Mouse (Mus musculus) heart, embryonic 10.5 days (tissue): ENCODE results near the gene Mrap. TPM values are rescaled to one million over a fixed set of nuclear protein-coding genes. Genes with fewer than 3 reads are reported as not detected.

Experiments used
- DNase-seq: peaks from one replicate; pipeline ENCODE4 v3.0.0-alpha.2; 2017; ENCODE audit warnings: low spot score
- H3K27ac ChIP-seq: fragments of 300-500 bp; sonication (generic); 2 replicates; pipeline ENCODE4 v1.5.1; 2016; ENCODE audit warnings: mild to moderate bottlenecking
- H3K27me3 ChIP-seq: fragments of 300-500 bp; sonication (generic); 2 replicates; pipeline ENCODE4 v1.6.1; 2016; ENCODE audit warnings: mild to moderate bottlenecking; ENCODE audit not compliant: poor library complexity, insufficient read depth, severe bottlenecking
- H3K36me3 ChIP-seq: fragments of 300-500 bp; sonication (generic); 2 replicates; pipeline ENCODE4 v1.6.1; 2016; ENCODE audit warnings: mild to moderate bottlenecking, moderate library complexity
- H3K4me1 ChIP-seq: fragments of 300-500 bp; sonication (generic); 2 replicates; pipeline ENCODE4 v1.6.1; 2016; ENCODE audit warnings: mild to moderate bottlenecking
- H3K4me3 ChIP-seq: fragments of 300-500 bp; sonication (generic); 2 replicates; pipeline ENCODE4 v1.5.1; 2016; ENCODE audit warnings: mild to moderate bottlenecking, moderate library complexity
- H3K9me3 ChIP-seq: fragments of 300-500 bp; sonication (generic); 2 replicates; pipeline ENCODE4 v1.6.1; 2016; ENCODE audit warnings: mild to moderate bottlenecking, moderate library complexity
- WGBS: fragments of 180-500 bp; shearing (Covaris S2); methylation state at CpG from one replicate; pipeline ENCODE4 v1.1.7; 2016; 5-methylcytosine and 5-hydroxymethylcytosine counted together
- polyA plus RNA-seq: library from polyadenylated mRNA; unstranded; fragments of >200 nt; fragmentation: Nextera tagmentation; extraction: Ambion mirVana; gene quantifications from 2 replicates; pipeline ENCODE4 v1.2.1, GENCODE M21; 2016

Mrap gene
- polyA plus RNA-seq, 1 experiment from 2014 or later: 26.7 TPM

- H3K9me3 ChIP-seq: no peaks in the 10 kb centered on the region
- H3K27me3 ChIP-seq: 0 out of 2 replicates have a peak, but pooled peaks cover 6% of the 10 kb centered on the region
- no peak for DNase-seq
- no peaks in the 10 kb centered on the region for H3K36me3 ChIP-seq
- WGBS: 76% methylated on average over 12 of the region's 12 CpGs
- peaks cover 53% of the 10 kb centered on the region for H3K4me1 ChIP-seq
- H3K27ac ChIP-seq: peak overlapping the region; percentile 63; the same call in 1 of the 2 replicates
- H3K4me3 ChIP-seq: peak overlapping the region; percentile 23; the same call in 1 of the 2 replicates
Observed at GRCm38 (mm10) chr16:90710313-90710712, 27.7 kb upstream of the Mrap start.

GRCm38 (mm10) chr16:90724051-90724450, 14.0 kb upstream of the Mrap start:
- Histone ChIP-seq H3K27ac (no peak overlapping the region), H3K9me3 (no peaks in the 10 kb centered on the region), H3K36me3 (peaks cover 58% of the 10 kb centered on the region), H3K4me3 (no peak overlapping the region), H3K27me3 (no peaks in the 10 kb centered on the region), H3K4me1 (peaks cover 11% of the 10 kb centered on the region)
- 85% methylated on average over 4 of the region's 4 CpGs for WGBS
- DNase-seq: no peak

GRCm38 (mm10) chr16:90726600-90727227, 11.3 kb upstream of the Mrap start:
- H3K9me3 ChIP-seq: 0 out of 2 replicates have a peak, but pooled peaks cover 4% of the 10 kb centered on the region
- peaks cover 11% of the 10 kb centered on the region for H3K4me1 ChIP-seq
- H3K36me3 ChIP-seq: peaks cover 33% of the 10 kb centered on the region
- H3K4me3 ChIP-seq: peak overlapping the region; percentile 92
- no peak for DNase-seq
- peak overlapping the region; percentile 91 for H3K27ac ChIP-seq
- H3K27me3 ChIP-seq: no peaks in the 10 kb centered on the region
- 4% methylated on average over 38 of the region's 38 CpGs for WGBS

- H3K9me3 ChIP-seq: 0 out of 2 replicates have a peak, but pooled peaks cover 4% of the 10 kb centered on the region
- DNase-seq: peak; percentile 98
Observed at GRCm38 (mm10) chr16:90727233-90728115, 10.5 kb upstream of the Mrap start, which contains the start of gene Mis18a. Mis18a (minus strand) TSS chr16:90727404.

GRCm38 (mm10) chr16:90735611-90736010, 2.4 kb upstream of the Mrap start:
- 62% methylated on average over 4 of the region's 4 CpGs for WGBS
- peak overlapping the region; percentile 22; the same call in 1 of the 2 replicates for H3K27ac ChIP-seq
- no peaks in the 10 kb centered on the region for H3K36me3 ChIP-seq
- no peak for DNase-seq
- peaks cover 33% of the 10 kb centered on the region for H3K4me1 ChIP-seq
- H3K27me3 ChIP-seq: no peaks in the 10 kb centered on the region
- H3K9me3 ChIP-seq: 0 out of 2 replicates have a peak, but pooled peaks cover 4% of the 10 kb centered on the region
- H3K4me3 ChIP-seq: no peak overlapping the region

More at GRCm38 (mm10) chr16:90727233-90728115, 10.5 kb upstream of the Mrap start, which contains the start of gene Mis18a:
- Histone ChIP-seq H3K36me3 (peaks cover 26% of the 10 kb centered on the region), H3K4me1 (peaks cover 11% of the 10 kb centered on the region), H3K27me3 (no peaks in the 10 kb centered on the region), H3K4me3 (peak within 1 kb of the TSS; percentile 92), H3K27ac (peak within 1 kb of the TSS; percentile 91)
- WGBS: 2% methylated on average over 53 of the region's 53 CpGs

- Histone ChIP-seq H3K4me3 (no peak overlapping the region), H3K4me1 (peaks cover 36% of the 10 kb centered on the region), H3K27ac (peak overlapping the region; percentile 68), H3K27me3 (no peaks in the 10 kb centered on the region), H3K36me3 (no peaks in the 10 kb centered on the region), H3K9me3 (no peaks in the 10 kb centered on the region)
- 52% methylated on average over 10 of the region's 10 CpGs for WGBS
- DNase-seq: no peak
Observed at GRCm38 (mm10) chr16:90736672-90737270, 1.2 kb upstream of the Mrap start.

GRCm38 (mm10) chr16:90747143-90747542, 9.1 kb downstream of the Mrap start:
- Histone ChIP-seq H3K4me3 (no peak overlapping the region), H3K4me1 (peaks cover 64% of the 10 kb centered on the region), H3K9me3 (no peaks in the 10 kb centered on the region), H3K27me3 (no peaks in the 10 kb centered on the region), H3K27ac (peak overlapping the region; percentile 54; the same call in 1 of the 2 replicates), H3K36me3 (peaks cover 17% of the 10 kb centered on the region)
- DNase-seq: no peak
- 59% methylated on average over 6 of the region's 6 CpGs for whole genome bisulfite sequencing

GRCm38 (mm10) chr16:90748169-90748568, 10.2 kb downstream of the Mrap start:
- H3K36me3 ChIP-seq: peaks cover 27% of the 10 kb centered on the region
- H3K4me3 ChIP-seq: no peak overlapping the region
- 79% methylated on average over 7 of the region's 7 CpGs for WGBS
- H3K9me3 ChIP-seq: no peaks in the 10 kb centered on the region
- H3K27me3 ChIP-seq: no peaks in the 10 kb centered on the region
- H3K27ac ChIP-seq: 0 out of 2 replicates have a peak overlapping the region, but pooled peaks have one; percentile 42
- DNase-seq: no peak
- peaks cover 55% of the 10 kb centered on the region for H3K4me1 ChIP-seq

GRCm38 (mm10) chr16:90753386-90753941, 15.5 kb downstream of the Mrap start:
- Histone ChIP-seq H3K36me3 (peaks cover 73% of the 10 kb centered on the region), H3K4me1 (peaks cover 26% of the 10 kb centered on the region), H3K4me3 (no peak overlapping the region), H3K27ac (no peak overlapping the region), H3K27me3 (no peaks in the 10 kb centered on the region), H3K9me3 (no peaks in the 10 kb centered on the region)
- no peak for DNase-seq
- 91% methylated on average over 13 of the region's 13 CpGs for WGBS

- Histone ChIP-seq H3K36me3 (peaks cover 80% of the 10 kb centered on the region), H3K27me3 (no peaks in the 10 kb centered on the region), H3K4me1 (peaks cover 27% of the 10 kb centered on the region), H3K27ac (peak overlapping the region; percentile 24; the same call in 1 of the 2 replicates), H3K4me3 (no peak overlapping the region), H3K9me3 (no peaks in the 10 kb centered on the region)
- no peak for DNase-seq
- 77% methylated on average over 3 of the region's 3 CpGs for WGBS
Observed at GRCm38 (mm10) chr16:90759335-90759734, 21.3 kb downstream of the Mrap start.

- 11% methylated on average over 4 of the region's 4 CpGs for WGBS
- peak; percentile 93 for DNase-seq
- peaks cover 27% of the 10 kb centered on the region for H3K4me1 ChIP-seq
- H3K36me3 ChIP-seq: peaks cover 76% of the 10 kb centered on the region
- no peaks in the 10 kb centered on the region for H3K9me3 ChIP-seq
- no peaks in the 10 kb centered on the region for H3K27me3 ChIP-seq
- H3K27ac ChIP-seq: peak overlapping the region; percentile 73
- H3K4me3 ChIP-seq: 0 out of 2 replicates have a peak overlapping the region, but pooled peaks have one; percentile 22
Observed at GRCm38 (mm10) chr16:90760515-90760914, 22.5 kb downstream of the Mrap start.

GRCm38 (mm10) chr16:90765195-90765877, 27.3 kb downstream of the Mrap start:
- no peak overlapping the region for H3K4me3 ChIP-seq
- WGBS: 81% methylated on average over 9 of the region's 9 CpGs
- H3K9me3 ChIP-seq: no peaks in the 10 kb centered on the region
- H3K27ac ChIP-seq: no peak overlapping the region
- peaks cover 86% of the 10 kb centered on the region for H3K36me3 ChIP-seq
- DNase-seq: no peak
- no peaks in the 10 kb centered on the region for H3K27me3 ChIP-seq
- H3K4me1 ChIP-seq: peaks cover 18% of the 10 kb centered on the region
